Mouse (Mus musculus) G1E (cell line): ENCODE results near the gene Tmem199.

Experiments used
- CTCF ChIP-seq: IDR thresholded peaks from 2 replicates; pipeline ENCODE4 v1.5.1; 2012; ENCODE audit warnings: low read depth, low read length, inconsistent platforms, mixed read lengths
- GATA1 ChIP-seq: IDR thresholded peaks from 2 replicates; pipeline ENCODE4 v1.6.1; 2012; ENCODE audit warnings: borderline replicate concordance, low read length, inconsistent platforms, mixed read lengths
- TAL1 ChIP-seq: conservative IDR thresholded peaks from 2 replicates; pipeline ENCODE4 v1.6.1; 2012; ENCODE audit warnings: low read depth, low read length, inconsistent platforms, mixed read lengths

GRCm38 (mm10) chr11:78518931-78519330 lies 7.0 kb upstream of the Tmem199 start:
- no peak for TF ChIP-seq TAL1
- TF ChIP-seq CTCF, result no peak
- TF ChIP-seq GATA1, result no peak
